Mouse (Mus musculus): ENCODE data around the gene Smpd2.

- TF ChIP-seq USF1 (IDR thresholded peaks at IDR 0.05; ENCODE audit: low read depth) (no peak), POLR2A (IDR thresholded peaks at IDR 0.05; ENCODE audit: insufficient read length, low read depth) (no peak), REST (IDR thresholded peaks at IDR 0.05; ENCODE audit: insufficient read depth, insufficient read length) (no peak), MYOG (IDR thresholded peaks at IDR 0.05; ENCODE audit: control insufficient read depth in 1 of 3, insufficient read depth in 1 of 3, insufficient read length in 2 of 3, low read depth in 2 of 3) (no peak), MYOD1 (IDR thresholded peaks at IDR 0.05; ENCODE audit: control insufficient read depth in 1 of 3, insufficient read length in 2 of 3, low read depth in 2 of 3) (no peak), TCF3 (IDR thresholded peaks at IDR 0.05; ENCODE audit: insufficient read length, low read depth) (no peak), TCF12 (IDR thresholded peaks at IDR 0.05; ENCODE audit: insufficient read depth, poor library complexity, severe bottlenecking) (no peak)
Measured at GRCm38 (mm10) chr10:41470693-41471092, 19.5 kb downstream of the Smpd2 start.
